Mouse (Mus musculus) thymus, postnatal 36 days (tissue): ENCODE measurements at regions not wholly inside any gene's neighbourhood (a gene's known extent, or its start where the extent isn't known, plus 50 kb on each side); places are given as distances from the start of the nearest gene placed in this dataset.

Experiments used
- DNase-seq, 2 experiments: peaks; one replicate each; pipeline ENCODE4 v3.0.0; 2022; ENCODE audit warnings: mixed read lengths in 2 of 2

DNA sequence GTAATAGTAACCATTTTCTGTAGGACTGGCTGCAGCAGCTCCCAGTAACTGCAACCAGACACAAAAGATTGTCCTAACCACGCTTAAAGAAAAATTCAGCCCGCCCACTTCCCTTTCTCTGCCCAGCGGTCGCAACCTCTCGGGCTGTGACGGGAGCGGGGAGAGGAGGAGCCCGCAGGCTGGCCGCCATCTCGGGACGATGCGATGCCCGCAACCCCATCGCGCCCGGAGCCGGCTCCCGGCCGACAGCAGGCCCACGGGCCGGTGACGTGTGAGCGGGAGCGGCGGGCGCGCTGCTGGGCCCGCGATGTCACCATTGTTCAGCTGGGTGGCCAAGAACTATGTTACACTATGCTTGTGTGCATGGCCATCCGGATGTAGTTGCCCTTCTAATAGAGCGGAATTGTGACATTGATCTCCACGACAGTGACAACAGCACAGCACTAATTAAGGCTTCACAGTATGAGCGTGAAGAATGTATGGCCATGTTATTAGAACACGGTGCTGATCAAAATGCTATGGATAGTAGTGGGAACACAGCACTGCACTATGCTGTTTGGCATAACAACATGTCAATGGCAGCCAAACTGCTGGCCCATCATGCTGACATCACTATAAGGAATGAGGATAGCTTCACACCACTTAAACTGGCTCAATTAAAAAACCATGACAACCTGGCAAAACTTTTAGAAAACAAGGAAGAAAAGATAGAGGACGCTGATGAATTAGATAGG, 59.2 kb upstream of the C2cd4b start:
- no peak for DNase-seq

GRCm38 (mm10) chr9:67708246-67708960, 50.8 kb upstream of the C2cd4b start:
- no peak for DNase-seq
